In the genomic region with DNA sequence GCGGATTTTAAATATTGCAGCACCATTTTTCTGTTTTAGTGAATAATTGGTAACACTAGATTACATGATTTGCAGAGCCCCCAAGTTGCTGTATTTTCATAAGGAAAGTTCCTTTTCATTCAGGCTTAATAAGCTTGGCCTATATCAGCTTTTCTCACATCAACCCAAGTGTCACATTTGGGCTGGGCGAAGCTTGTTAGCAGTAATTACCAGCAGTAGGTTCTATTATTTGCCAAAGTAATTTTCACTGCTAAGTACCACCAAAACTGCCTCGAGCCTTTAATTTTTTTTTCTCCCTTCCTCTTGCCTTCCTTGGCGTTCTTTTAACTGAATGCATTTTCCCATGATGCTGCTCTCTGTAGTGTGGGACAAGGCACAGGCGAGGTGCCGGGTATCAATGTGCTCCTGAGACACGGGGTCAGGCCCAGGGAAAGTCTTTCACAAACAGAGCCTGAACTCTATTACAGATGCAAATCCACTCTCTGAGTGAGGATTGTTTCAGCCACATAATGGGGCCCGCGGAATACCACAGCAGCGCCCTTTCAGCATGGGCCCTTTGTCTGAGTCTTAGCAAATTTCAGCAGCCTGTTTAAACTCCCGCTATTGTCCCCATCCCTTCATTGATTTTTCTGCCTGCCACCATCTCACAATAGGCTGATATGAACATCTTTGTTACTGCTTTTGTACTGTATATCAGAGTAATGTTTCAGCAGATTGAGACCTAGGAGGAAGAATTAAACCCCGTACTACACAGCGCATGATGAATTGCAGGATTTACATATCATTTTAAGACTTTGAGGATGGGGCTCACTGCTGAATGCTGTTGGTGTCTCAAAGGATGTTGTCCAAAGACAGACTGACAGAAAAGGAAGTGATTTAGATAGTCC, we compare ENCODE assay signal across 9 mouse cellular contexts.
DNase-seq lines count a peak whose midpoint lies in the region; ATAC-seq and TF ChIP-seq lines count a peak whose summit lies in the region.
"Had no signal": no experiment of that assay in that cellular context is flagged by ENCODE, and none has a peak within 500 bp of the region (broad histone marks: within the 10 kb centered on the region; RNA-seq: fewer than 3 reads in every experiment).

No protein-coding gene starts in this region.

- no peak for TF ChIP-seq CTCF in forebrain, postnatal 0 days (IDR thresholded peaks at IDR 0.05; ENCODE audit: low read depth)

- WGBS in forebrain, postnatal 0 days: 9% methylated on average over 13 of the region's 13 CpGs
- 8% methylated on average over 13 of the region's 13 CpGs for WGBS in midbrain, embryonic 16.5 days
- WGBS in liver, embryonic 11.5 days: 42% methylated on average over 13 of the region's 13 CpGs

- peak overlapping the region; percentile 23; the same call in 1 of the 2 replicates for H3K4me2 ChIP-seq in forebrain, postnatal 0 days (ENCODE audit: low read depth)
- peak overlapping the region; percentile 44 for H3K4me2 ChIP-seq in midbrain, embryonic 16.5 days (ENCODE audit: low read length)
- H3K4me2 ChIP-seq in liver, embryonic 11.5 days: no peak overlapping the region
- H3K4me2 ChIP-seq: limb, embryonic 12.5 days had no signal

- no peaks in the 10 kb centered on the region for H3K9me3 ChIP-seq in forebrain, postnatal 0 days (ENCODE audit: low read length)
- no peaks in the 10 kb centered on the region for H3K9me3 ChIP-seq in midbrain, embryonic 16.5 days (replicated peaks; ENCODE audit: control insufficient read depth, low read length, poor library complexity, severe bottlenecking)
- H3K9me3 ChIP-seq in liver, embryonic 11.5 days (ENCODE audit: control insufficient read depth, low read length): no peaks in the 10 kb centered on the region
- H3K9me3 ChIP-seq: limb, embryonic 12.5 days had no signal

- ATAC-seq in forebrain, postnatal 0 days: peak; percentile 95
- ATAC-seq in midbrain, embryonic 16.5 days: peak; percentile 96
- no peak for ATAC-seq in liver, embryonic 11.5 days (replicated peaks; ENCODE audit: low FRiP score)

- no peak overlapping the region for H3K4me3 ChIP-seq in forebrain, postnatal 0 days (ENCODE audit: low read depth, low read length)
- H3K4me3 ChIP-seq in midbrain, embryonic 16.5 days (ENCODE audit: low read depth, low read length): no peak overlapping the region; the same call in 1 of the 2 replicates
- H3K4me3 ChIP-seq in liver, embryonic 11.5 days (ENCODE audit: low read depth, low read length): no peak overlapping the region
- H3K4me3 ChIP-seq: limb, embryonic 12.5 days had no signal

- DNase-seq in R1 (ENCODE audit: low read depth, low spot score): peak; percentile 60
- DNase-seq in embryo, embryonic 10 days (ENCODE audit: low spot score): peak; percentile 84
- DNase-seq in forebrain, postnatal 0 days: peak; percentile 61
- no peak for DNase-seq in liver, embryonic 11.5 days (ENCODE audit: low spot score)
- DNase-seq in spleen, postnatal 14 days (ENCODE audit: low spot score in 2 of 2): no peak
- DNase-seq in lung, adult 18-20 months: no peak
- DNase-seq: kidney, postnatal 14 days had no signal

- no peaks in the 10 kb centered on the region for H3K27me3 ChIP-seq in forebrain, postnatal 0 days (ENCODE audit: insufficient read depth, low read length)
- H3K27me3 ChIP-seq in midbrain, embryonic 16.5 days (ENCODE audit: control insufficient read depth, insufficient read depth, low read depth, low read length): peaks cover 9% of the 10 kb centered on the region
- H3K27me3 ChIP-seq in liver, embryonic 11.5 days (replicated peaks; ENCODE audit: control insufficient read depth, insufficient read depth, low read length): no peaks in the 10 kb centered on the region
- H3K27me3 ChIP-seq: limb, embryonic 12.5 days had no signal

- H3K4me1 ChIP-seq in forebrain, postnatal 0 days (ENCODE audit: insufficient read depth): 0 out of 2 replicates have a peak, but pooled peaks cover 5% of the 10 kb centered on the region
- H3K4me1 ChIP-seq in midbrain, embryonic 16.5 days (ENCODE audit: control insufficient read depth, insufficient read depth, low read length): peaks cover 7% of the 10 kb centered on the region; the same call in 1 of the 2 replicates
- no peaks in the 10 kb centered on the region for H3K4me1 ChIP-seq in liver, embryonic 11.5 days (replicated peaks; ENCODE audit: control insufficient read depth, insufficient read depth, low read length)
- H3K4me1 ChIP-seq: limb, embryonic 12.5 days had no signal

- no peaks in the 10 kb centered on the region for H3K36me3 ChIP-seq in forebrain, postnatal 0 days (ENCODE audit: insufficient read depth)
- no peaks in the 10 kb centered on the region for H3K36me3 ChIP-seq in midbrain, embryonic 16.5 days (ENCODE audit: control insufficient read depth, insufficient read depth, low read length)
- no peaks in the 10 kb centered on the region for H3K36me3 ChIP-seq in liver, embryonic 11.5 days (ENCODE audit: control insufficient read depth, insufficient read depth, low read length)
- H3K36me3 ChIP-seq: limb, embryonic 12.5 days had no signal

- 0 out of 2 replicates have a peak overlapping the region, but pooled peaks have one; percentile 21 for H3K27ac ChIP-seq in forebrain, postnatal 0 days (ENCODE audit: low read depth, low read length)
- peak overlapping the region; percentile 1; the same call in 1 of the 2 replicates for H3K27ac ChIP-seq in midbrain, embryonic 16.5 days (ENCODE audit: low read length)
- no peak overlapping the region for H3K27ac ChIP-seq in liver, embryonic 11.5 days (ENCODE audit: low read depth, low read length)
- H3K27ac ChIP-seq: limb, embryonic 12.5 days had no signal

- H3K9ac ChIP-seq in forebrain, postnatal 0 days: peak overlapping the region; percentile 14; the same call in 1 of the 2 replicates
- H3K9ac ChIP-seq in midbrain, embryonic 16.5 days (ENCODE audit: low read depth, low read length): peak overlapping the region; percentile 11; the same call in 1 of the 2 replicates
- H3K9ac ChIP-seq in liver, embryonic 11.5 days (ENCODE audit: low read depth, low read length): no peak overlapping the region
- H3K9ac ChIP-seq: limb, embryonic 12.5 days had no signal

Comparison
In these comparisons a context has a peak if more than half of its experiments do, and no peak if none do; other contexts are left out.
1. DNase-seq: peak in R1 (single experiment), embryo, embryonic 10 days (single experiment) and forebrain, postnatal 0 days (single experiment); none in liver, embryonic 11.5 days (single experiment), spleen, postnatal 14 days (0 of 2) and lung, adult 18-20 months (0 of 2).